Mouse (Mus musculus) left cerebral cortex, postnatal 25 days (tissue): ENCODE data around the gene Fxyd7. TPM values are rescaled to one million over a fixed set of nuclear protein-coding genes. Genes with fewer than 3 reads are reported as not detected.

Source experiments
- DNase-seq, 2 experiments: peaks; one replicate each; pipeline ENCODE4 v3.0.0; 2022; ENCODE audit warnings: low spot score in 2 of 2, mixed read lengths in 1 of 2
- intact Hi-C: fragments of 180-260 bp; cut with DNase I; formaldehyde crosslinking; loops from one replicate; pipeline ENCODE4 v1.15.1; 2025
- microRNA-seq, 2 experiments: library from miRNA; unstranded; fragments of <30 nt; microRNA quantifications; one replicate each; pipeline ENCODE4 v1.2.0; 2022
- total RNA-seq, 2 experiments: library from RNA; stranded (reverse); gene quantifications; 2 replicates each; pipeline ENCODE4 v1.2.3; 2021

Fxyd7 gene
- total RNA-seq, 2 experiments from 2014 or later, result 185 to 232 TPM

DNA sequence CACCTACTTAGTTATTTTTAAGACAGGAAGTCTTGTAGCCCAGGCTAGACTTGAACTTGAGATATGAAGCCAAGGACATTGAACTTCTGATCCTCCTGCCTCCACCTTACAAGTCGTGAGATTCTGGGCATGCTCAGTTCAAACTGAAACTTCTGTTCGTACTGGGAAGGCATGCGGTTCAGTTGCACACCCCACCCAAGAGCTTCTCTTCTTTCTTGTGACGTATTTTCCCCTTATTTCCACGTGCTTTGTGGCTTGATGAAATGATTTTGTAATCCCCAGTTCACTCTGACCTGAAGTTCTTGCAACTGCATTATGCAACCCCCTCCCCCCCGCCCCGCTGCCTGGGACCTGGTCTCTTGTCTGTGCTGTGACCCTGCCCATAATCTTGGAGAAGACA lies 19.5 kb downstream of the Fxyd7 start:
- intact Hi-C loops, result no loop called here
- DNase-seq, result no peak

DNA sequence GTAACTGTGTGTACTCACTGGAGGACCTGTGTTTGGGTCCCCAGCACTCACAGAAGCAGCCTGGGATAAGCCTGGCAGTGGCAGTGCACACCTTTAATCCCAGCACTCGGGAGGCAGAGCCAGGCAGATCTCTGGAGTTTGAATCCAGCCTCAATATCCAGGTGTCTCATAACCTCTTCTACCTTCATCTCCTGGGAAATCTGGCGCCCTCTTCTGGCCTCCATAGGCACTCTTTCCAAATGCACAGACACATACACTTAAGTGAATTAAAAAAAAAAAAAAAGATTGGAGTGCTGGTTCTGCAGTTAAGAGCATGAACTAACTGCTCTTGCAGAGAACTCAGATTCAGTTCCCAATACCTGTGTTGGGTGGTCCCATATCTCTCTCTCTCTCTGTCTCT lies 20.6 kb downstream of the Fxyd7 start:
- no peak for DNase-seq
- intact Hi-C loops, result no loop called here

GRCm38 (mm10) chr7:31028609-31029008 lies 22.7 kb downstream of the Fxyd7 start:
- no peak for DNase-seq
- intact Hi-C loops, result no loop called here

DNA sequence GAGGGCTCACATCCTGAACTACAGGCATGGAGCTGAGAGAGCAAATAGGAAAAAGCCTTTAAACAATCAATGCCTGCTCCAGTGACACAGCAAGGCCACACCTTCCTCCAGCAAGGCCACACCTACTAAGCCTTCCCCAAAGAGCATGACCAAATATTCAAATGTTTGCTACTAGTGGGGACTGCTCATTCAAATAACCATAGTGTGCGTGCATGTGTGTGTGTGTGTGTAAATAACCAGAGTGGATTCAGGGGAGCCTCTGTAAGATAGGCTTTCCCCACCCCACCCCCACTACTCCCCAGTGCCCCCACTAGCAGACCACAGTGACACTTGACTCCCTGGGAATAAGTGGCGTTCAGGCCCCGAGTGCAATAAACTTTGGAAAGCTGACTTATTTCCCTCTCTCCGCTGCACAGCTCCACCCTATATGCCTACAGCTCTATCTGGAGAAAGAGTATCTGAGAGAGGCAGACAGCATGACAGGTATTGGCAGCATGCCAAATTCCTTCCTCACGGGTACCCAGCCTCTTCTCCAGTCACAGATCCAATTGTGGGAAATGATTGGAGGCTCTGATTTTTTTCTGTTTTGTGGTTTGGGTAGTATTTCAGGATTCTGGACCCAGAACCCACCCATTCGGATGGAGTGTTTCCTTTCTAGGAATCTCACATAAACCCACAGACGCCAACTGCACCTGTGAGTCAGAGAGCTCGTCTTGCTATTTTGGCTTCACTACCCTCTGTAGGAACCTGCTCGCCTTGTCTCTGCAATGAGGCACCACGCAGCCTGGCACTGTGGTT lies 34.0 kb downstream of the Fxyd7 start:
- DNase-seq, result peak; percentile 82 to 97
- intact Hi-C loops, result loop anchor here (2.0 kb wide), 1 partner anchor 61 kb away; the partner anchor contains the start of gene Usf2

GRCm38 (mm10) chr7:31012971-31013370 lies 38.3 kb downstream of the Fxyd7 start:
- no peak for DNase-seq
- intact Hi-C loops, result no loop called here

GRCm38 (mm10) chr7:31008889-31009288 lies 42.4 kb downstream of the Fxyd7 start:
- intact Hi-C loops, result no loop called here
- no peak for DNase-seq

GRCm38 (mm10) chr7:31008175-31008574 lies 43.1 kb downstream of the Fxyd7 start:
- intact Hi-C loops, result no loop called here
- DNase-seq, result no peak

GRCm38 (mm10) chr7:31007775-31008174 lies 43.5 kb downstream of the Fxyd7 start:
- DNase-seq, result no peak
- intact Hi-C loops, result no loop called here

DNA sequence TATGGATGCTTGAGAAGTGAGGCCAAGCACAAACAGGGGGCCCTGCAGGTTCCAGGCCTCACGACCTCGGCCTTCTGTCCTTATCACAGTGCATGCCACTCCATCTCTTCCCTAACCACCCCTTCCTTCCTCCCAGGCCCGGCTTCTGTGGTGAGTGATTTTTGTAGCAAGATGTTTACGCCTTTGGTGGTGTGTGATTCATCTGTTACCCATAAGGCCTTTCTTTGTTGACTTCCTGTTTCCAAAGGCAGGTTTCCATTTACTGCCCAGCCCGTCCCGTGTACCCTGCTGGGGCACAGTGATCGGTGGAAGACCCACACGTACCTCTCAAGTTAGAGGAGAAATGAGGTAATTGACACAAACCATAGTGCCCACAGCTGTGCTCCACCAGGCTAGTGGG lies 48.6 kb downstream of the Fxyd7 start:
- no peak for DNase-seq
- intact Hi-C loops, result no loop called here

DNA sequence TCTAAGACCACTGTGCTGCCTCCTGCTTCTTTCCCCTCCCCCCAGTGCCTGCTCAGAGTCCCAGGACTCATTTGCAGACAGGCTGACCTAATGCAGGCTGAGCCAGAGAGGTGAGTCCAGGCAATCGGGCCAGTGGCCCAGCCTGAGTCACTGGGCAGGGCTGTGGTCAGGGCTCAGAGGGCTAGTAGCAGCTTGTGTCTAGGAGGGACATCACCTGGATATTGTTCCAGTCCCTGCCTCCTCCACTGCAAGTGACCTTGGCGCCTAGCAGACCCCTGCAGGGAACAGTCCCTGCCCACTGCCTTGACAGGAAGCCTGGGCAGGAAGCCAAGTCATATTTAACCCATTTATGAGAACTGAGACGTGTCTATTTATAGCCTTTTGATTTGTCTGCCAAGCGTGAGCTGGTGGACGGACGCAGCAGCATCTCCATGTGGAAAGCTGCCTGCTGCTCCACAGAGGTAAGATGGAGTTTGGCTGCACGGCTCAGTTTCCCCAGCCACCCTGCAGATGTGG lies 50.7 kb downstream of the Fxyd7 start:
- intact Hi-C loops, result no loop called here
- peak; percentile 36 to 39 for DNase-seq

GRCm38 (mm10) chr7:30996491-30996890 lies 54.8 kb downstream of the Fxyd7 start:
- no peak for DNase-seq
- intact Hi-C loops, result no loop called here

DNA sequence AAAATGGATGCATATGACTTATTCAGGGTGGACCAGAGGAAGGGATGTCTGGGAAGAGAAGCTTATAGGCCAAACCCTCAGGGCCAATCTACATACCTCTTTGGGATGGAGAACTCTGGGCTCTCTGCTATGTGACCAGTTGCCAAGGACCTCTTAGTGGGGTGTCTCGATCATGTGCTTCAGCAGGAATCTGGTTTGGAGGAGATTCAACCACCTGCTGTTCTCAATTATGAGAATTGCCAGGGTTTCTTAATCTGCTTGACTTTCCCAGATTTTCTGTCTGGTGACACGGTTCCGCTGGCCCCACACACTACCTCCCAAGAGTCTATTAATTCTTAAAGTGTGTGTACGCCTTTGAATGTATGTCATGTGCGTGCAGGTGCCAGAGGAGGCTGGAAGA lies 57.3 kb downstream of the Fxyd7 start:
- intact Hi-C loops, result no loop called here
- no peak for DNase-seq

Small RNAs within 50 kb of the gene (microRNA-seq; reads per million reads assigned to microRNA genes)
- 0 to 0.25 reads per million in 2 experiments for gene Mir7050

Other genes starting within 250 kb of the Fxyd7 start
- gene Ffar2, start 227.7 kb downstream of the Fxyd7 start, total RNA-seq, result not detected
- not detected for gene Ffar3, start 195.3 kb downstream of the Fxyd7 start, total RNA-seq
- gene Ffar1, start 189.9 kb downstream of the Fxyd7 start, total RNA-seq, result not detected
- gene Cd22, start 171.1 kb downstream of the Fxyd7 start, total RNA-seq, result not detected
- gene Mag, start 136.6 kb downstream of the Fxyd7 start, total RNA-seq, result 100 to 1,000 TPM; 152 to 176 TPM
- not detected for gene Hamp2, start 126.8 kb downstream of the Fxyd7 start, total RNA-seq
- not detected for gene Hamp, start 107.4 kb downstream of the Fxyd7 start, total RNA-seq
- gene Usf2, start 94.7 kb downstream of the Fxyd7 start, total RNA-seq, result 100 to 1,000 TPM; 139 to 144 TPM
- 1 to 10 TPM; 8.8 to 9.9 TPM for gene Lsr, start 78.0 kb downstream of the Fxyd7 start, total RNA-seq
- not detected for gene Fam187b, start 77.7 kb downstream of the Fxyd7 start, total RNA-seq
- gene Fxyd5, start 9.0 kb downstream of the Fxyd7 start, total RNA-seq, result 10 to 100 TPM; 22.6 to 27.8 TPM
- 10 to 100 TPM; 79.9 to 81.6 TPM for gene Fxyd1, start 5.7 kb upstream of the Fxyd7 start, total RNA-seq
- gene Lgi4, start 7.9 kb upstream of the Fxyd7 start, total RNA-seq, result 10 to 100 TPM; 24.2 to 24.9 TPM
- not detected for gene Fxyd3, start 25.2 kb upstream of the Fxyd7 start, total RNA-seq
- 1 to 10 TPM; 3.0 to 4.2 TPM for gene Hpn, start 63.8 kb upstream of the Fxyd7 start, total RNA-seq
- 100 to 1,000 TPM; 616 to 649 TPM for gene Scn1b, start 75.5 kb upstream of the Fxyd7 start, total RNA-seq
- 100 to 1,000 TPM; 108 to 110 TPM for gene Gramd1a, start 104.4 kb upstream of the Fxyd7 start, total RNA-seq
- not detected for gene Scgb2b2, start 239.0 kb upstream of the Fxyd7 start, total RNA-seq
- gene Scgb1b2, start 240.4 kb upstream of the Fxyd7 start, total RNA-seq, result not detected